Mouse (Mus musculus): ENCODE data around the gene Zfp473. TPM values are rescaled to one million over a fixed set of nuclear protein-coding genes. Genes with fewer than 3 reads are reported as not detected.
"Not testable (repeated sequence)": the region's sequence is repeated elsewhere in the genome, so short reads cannot be mapped to it uniquely, and the experiment has no call there.

The Zfp473 gene
- 3.6 and 4.0 TPM in 2 replicates for polyA plus RNA-seq (2016; fragmentation: Nextera tagmentation; extraction: Ambion mirVana)

DNA sequence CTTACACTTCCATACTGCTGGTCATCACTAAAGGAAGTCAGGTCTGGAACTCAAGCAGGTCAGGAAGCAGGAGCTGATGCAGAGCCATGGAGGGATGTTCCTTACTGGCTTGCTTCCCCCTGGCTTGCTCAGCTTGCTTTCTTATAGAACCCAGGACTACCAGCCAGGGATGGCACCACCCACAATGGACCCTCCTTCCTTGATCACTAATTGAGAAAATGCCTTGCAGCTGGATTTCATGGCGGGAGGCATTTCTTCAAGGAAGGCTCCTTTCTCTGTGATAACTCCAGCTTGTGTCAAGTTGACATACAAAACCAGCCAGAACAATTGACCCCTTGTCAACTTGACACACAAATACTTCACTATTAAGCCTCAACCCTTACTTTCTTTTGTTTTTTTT, at the start of gene Zfp473:
TSS of gene Zfp473 (minus strand) at position 101 of the 400 bp plus-strand sequence.
- WGBS = 86% methylated on average over 1 of the region's 1 CpGs
- Histone ChIP-seq H3K36me3 (peaks cover 42% of the 10 kb centered on the region), H3K4me1 (replicated peaks) (peaks cover 19% of the 10 kb centered on the region)
- H3K27me3 ChIP-seq (ENCODE audit: insufficient read depth, poor library complexity, severe bottlenecking); H3K9me3 ChIP-seq; H3K27ac ChIP-seq; DNase-seq (ENCODE audit: low spot score); H3K4me3 ChIP-seq: not testable (repeated sequence)

- 89% methylated on average over 6 of the region's 6 CpGs for WGBS
- no peak for DNase-seq (ENCODE audit: low spot score)
- Histone ChIP-seq H3K27me3 (ENCODE audit: insufficient read depth, poor library complexity, severe bottlenecking) (no peaks in the 10 kb centered on the region), H3K4me1 (replicated peaks) (0 out of 2 replicates have a peak, but pooled peaks cover 4% of the 10 kb centered on the region), H3K36me3 (no peaks in the 10 kb centered on the region), H3K4me3 (no peak overlapping the region), H3K27ac (no peak overlapping the region), H3K9me3 (peaks cover 12% of the 10 kb centered on the region)
Observed at GRCm38 (mm10) chr7:44792781-44793180, 41.9 kb upstream of the Zfp473 start.

- no peak for DNase-seq (ENCODE audit: low spot score)
- Histone ChIP-seq H3K4me3 (no peak overlapping the region), H3K27me3 (ENCODE audit: insufficient read depth, poor library complexity, severe bottlenecking) (no peaks in the 10 kb centered on the region), H3K9me3 (peaks cover 8% of the 10 kb centered on the region; the same call in 1 of the 2 replicates), H3K4me1 (replicated peaks) (0 out of 2 replicates have a peak, but pooled peaks cover 4% of the 10 kb centered on the region), H3K36me3 (no peaks in the 10 kb centered on the region), H3K27ac (no peak overlapping the region)
- 67% methylated on average over 4 of the region's 4 CpGs for WGBS
Observed at GRCm38 (mm10) chr7:44790066-44790465, 39.2 kb upstream of the Zfp473 start.

- 78% methylated on average over 3 of the region's 3 CpGs for WGBS
- Histone ChIP-seq H3K27me3 (ENCODE audit: insufficient read depth, poor library complexity, severe bottlenecking) (no peaks in the 10 kb centered on the region), H3K4me1 (replicated peaks) (0 out of 2 replicates have a peak, but pooled peaks cover 4% of the 10 kb centered on the region), H3K36me3 (no peaks in the 10 kb centered on the region), H3K27ac (no peak overlapping the region), H3K4me3 (no peak overlapping the region), H3K9me3 (0 out of 2 replicates have a peak, but pooled peaks cover 3% of the 10 kb centered on the region)
- no peak for DNase-seq (ENCODE audit: low spot score)
Observed at GRCm38 (mm10) chr7:44789531-44789930, 38.7 kb upstream of the Zfp473 start.

DNA sequence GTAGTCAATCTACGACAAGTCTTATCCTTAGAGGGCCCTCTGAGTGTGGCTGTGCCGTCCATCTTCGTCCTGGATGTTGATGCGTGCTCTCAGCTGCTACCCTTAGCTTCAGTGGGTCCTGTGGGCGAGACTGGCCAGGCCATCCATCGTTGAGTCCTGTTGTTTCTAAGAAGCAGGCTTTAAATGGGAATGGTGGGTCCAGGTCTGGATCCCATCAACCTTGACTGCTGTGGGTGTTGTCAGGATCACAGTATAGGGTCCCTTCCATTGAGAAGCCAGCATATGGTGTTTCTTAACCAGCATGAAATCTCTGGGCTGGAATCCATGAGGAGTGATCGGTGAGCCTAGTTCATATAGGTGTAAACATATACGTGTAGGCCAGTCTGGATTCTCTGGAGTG, 29.3 kb upstream of the Zfp473 start:
- WGBS = 85% methylated on average over 8 of the region's 8 CpGs
- Histone ChIP-seq H3K27ac (no peak overlapping the region), H3K4me3 (no peak overlapping the region), H3K27me3 (ENCODE audit: insufficient read depth, poor library complexity, severe bottlenecking) (no peaks in the 10 kb centered on the region), H3K9me3 (no peaks in the 10 kb centered on the region), H3K4me1 (replicated peaks) (no peaks in the 10 kb centered on the region), H3K36me3 (peaks cover 37% of the 10 kb centered on the region)
- no peak for DNase-seq (ENCODE audit: low spot score)

- Histone ChIP-seq H3K36me3 (peaks cover 66% of the 10 kb centered on the region), H3K4me3 (no peak overlapping the region), H3K27ac (no peak overlapping the region), H3K4me1 (replicated peaks) (no peaks in the 10 kb centered on the region), H3K27me3 (ENCODE audit: insufficient read depth, poor library complexity, severe bottlenecking) (no peaks in the 10 kb centered on the region), H3K9me3 (no peaks in the 10 kb centered on the region)
- DNase-seq (ENCODE audit: low spot score) = no peak
- WGBS = 86% methylated on average over 9 of the region's 9 CpGs
Observed at GRCm38 (mm10) chr7:44776849-44777498, 26.1 kb upstream of the Zfp473 start.

DNA sequence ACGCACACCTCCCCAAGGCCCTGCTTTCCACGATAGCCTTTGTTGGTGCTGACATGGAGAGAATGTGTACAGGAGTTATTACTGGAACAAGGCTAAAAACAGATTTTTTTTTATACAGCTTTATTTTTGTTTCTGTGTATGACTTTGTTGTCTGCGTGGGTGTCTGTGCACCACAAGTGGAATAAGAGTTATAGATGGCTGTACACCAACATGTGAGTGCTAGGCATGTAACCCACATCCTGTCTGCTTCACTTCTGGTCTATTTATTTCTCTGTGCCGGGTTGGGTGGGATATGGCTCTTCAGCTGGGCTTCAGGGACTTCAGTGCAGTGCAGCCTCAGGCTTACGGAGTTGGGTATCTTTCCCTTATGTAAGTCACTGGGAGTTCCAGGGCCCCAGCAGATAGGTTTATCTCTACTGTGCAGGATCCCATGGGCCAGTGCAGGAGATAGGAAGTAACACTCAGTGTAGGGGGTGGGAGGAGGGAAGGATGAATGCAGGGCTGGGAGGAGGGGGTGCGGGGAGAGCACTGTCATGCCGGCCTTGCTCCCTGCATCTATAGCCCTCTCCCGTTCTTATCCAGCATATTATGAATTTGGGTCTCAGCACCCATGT, 21.8 kb upstream of the Zfp473 start:
- no peaks in the 10 kb centered on the region for H3K27me3 ChIP-seq (ENCODE audit: insufficient read depth, poor library complexity, severe bottlenecking)
- no peaks in the 10 kb centered on the region for H3K4me1 ChIP-seq (replicated peaks)
- H3K9me3 ChIP-seq = no peaks in the 10 kb centered on the region
- H3K36me3 ChIP-seq = peaks cover 92% of the 10 kb centered on the region
- no peak for DNase-seq (ENCODE audit: low spot score)
- H3K4me3 ChIP-seq = no peak overlapping the region
- no peak overlapping the region for H3K27ac ChIP-seq
- WGBS = 88% methylated on average over 8 of the region's 8 CpGs

- Histone ChIP-seq H3K4me3 (no peak overlapping the region), H3K27me3 (ENCODE audit: insufficient read depth, poor library complexity, severe bottlenecking) (no peaks in the 10 kb centered on the region), H3K9me3 (no peaks in the 10 kb centered on the region), H3K36me3 (peaks cover 94% of the 10 kb centered on the region), H3K27ac (no peak overlapping the region), H3K4me1 (replicated peaks) (no peaks in the 10 kb centered on the region)
- DNase-seq (ENCODE audit: low spot score) = peak; percentile 71
- WGBS = 16% methylated on average over 6 of the region's 6 CpGs
Observed at GRCm38 (mm10) chr7:44770046-44770578, 19.3 kb upstream of the Zfp473 start.

DNA sequence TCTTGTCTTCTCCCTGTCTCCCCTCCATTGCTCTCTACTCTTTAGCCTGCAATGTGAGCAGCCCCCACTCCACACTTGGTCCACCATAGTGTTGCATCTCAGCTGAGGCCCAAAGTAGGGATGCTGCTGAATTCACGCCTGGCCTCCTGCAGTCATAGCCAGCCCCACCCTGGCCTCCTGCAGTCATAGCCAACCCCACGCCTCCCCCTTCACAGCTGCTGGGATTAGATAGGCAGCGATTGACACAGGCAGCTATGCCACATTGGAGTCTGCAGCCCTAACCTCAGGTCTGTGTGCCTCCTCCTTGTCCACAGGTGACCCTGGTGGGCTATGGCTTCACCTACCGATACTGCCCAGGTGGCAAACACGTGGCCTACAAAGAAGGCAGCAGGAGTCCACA, 17.3 kb upstream of the Zfp473 start:
- 87% methylated on average over 5 of the region's 5 CpGs for WGBS
- Histone ChIP-seq H3K4me1 (replicated peaks) (no peaks in the 10 kb centered on the region), H3K27me3 (ENCODE audit: insufficient read depth, poor library complexity, severe bottlenecking) (no peaks in the 10 kb centered on the region), H3K36me3 (peaks cover 94% of the 10 kb centered on the region), H3K9me3 (no peaks in the 10 kb centered on the region), H3K27ac (no peak overlapping the region), H3K4me3 (no peak overlapping the region)
- no peak for DNase-seq (ENCODE audit: low spot score)

DNA sequence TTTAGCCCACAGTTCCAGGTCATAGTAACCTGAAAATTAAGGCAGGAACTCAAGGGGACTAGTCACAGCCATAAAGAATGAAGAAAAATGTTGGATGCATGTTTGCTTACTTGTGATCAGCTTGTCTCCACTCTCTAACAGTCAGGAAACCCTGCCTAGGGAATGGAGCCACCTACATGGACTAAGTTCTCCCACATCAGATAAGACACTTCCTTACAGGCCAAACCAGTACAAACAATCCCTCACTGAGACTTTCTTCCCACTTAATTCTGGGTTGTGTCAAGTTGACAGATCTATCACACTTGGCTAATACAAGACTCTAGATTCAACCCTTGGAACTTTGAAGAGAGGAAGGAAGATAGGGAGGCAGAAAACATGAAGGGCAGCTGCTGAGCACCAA, 9.5 kb upstream of the Zfp473 start:
- peaks cover 93% of the 10 kb centered on the region for H3K36me3 ChIP-seq
- H3K4me3 ChIP-seq = no peak overlapping the region
- DNase-seq (ENCODE audit: low spot score) = no peak
- H3K9me3 ChIP-seq = no peaks in the 10 kb centered on the region
- H3K27me3 ChIP-seq (ENCODE audit: insufficient read depth, poor library complexity, severe bottlenecking) = no peaks in the 10 kb centered on the region
- H3K27ac ChIP-seq = no peak overlapping the region
- H3K4me1 ChIP-seq (replicated peaks) = no peaks in the 10 kb centered on the region

GRCm38 (mm10) chr7:44757164-44757563, 6.3 kb upstream of the Zfp473 start:
- H3K4me1 ChIP-seq (replicated peaks) = no peaks in the 10 kb centered on the region
- peaks cover 97% of the 10 kb centered on the region for H3K36me3 ChIP-seq
- no peaks in the 10 kb centered on the region for H3K27me3 ChIP-seq (ENCODE audit: insufficient read depth, poor library complexity, severe bottlenecking)
- H3K27ac ChIP-seq = no peak overlapping the region
- H3K9me3 ChIP-seq = no peaks in the 10 kb centered on the region
- 88% methylated on average over 2 of the region's 2 CpGs for WGBS
- no peak overlapping the region for H3K4me3 ChIP-seq
- DNase-seq (ENCODE audit: low spot score) = no peak

DNA sequence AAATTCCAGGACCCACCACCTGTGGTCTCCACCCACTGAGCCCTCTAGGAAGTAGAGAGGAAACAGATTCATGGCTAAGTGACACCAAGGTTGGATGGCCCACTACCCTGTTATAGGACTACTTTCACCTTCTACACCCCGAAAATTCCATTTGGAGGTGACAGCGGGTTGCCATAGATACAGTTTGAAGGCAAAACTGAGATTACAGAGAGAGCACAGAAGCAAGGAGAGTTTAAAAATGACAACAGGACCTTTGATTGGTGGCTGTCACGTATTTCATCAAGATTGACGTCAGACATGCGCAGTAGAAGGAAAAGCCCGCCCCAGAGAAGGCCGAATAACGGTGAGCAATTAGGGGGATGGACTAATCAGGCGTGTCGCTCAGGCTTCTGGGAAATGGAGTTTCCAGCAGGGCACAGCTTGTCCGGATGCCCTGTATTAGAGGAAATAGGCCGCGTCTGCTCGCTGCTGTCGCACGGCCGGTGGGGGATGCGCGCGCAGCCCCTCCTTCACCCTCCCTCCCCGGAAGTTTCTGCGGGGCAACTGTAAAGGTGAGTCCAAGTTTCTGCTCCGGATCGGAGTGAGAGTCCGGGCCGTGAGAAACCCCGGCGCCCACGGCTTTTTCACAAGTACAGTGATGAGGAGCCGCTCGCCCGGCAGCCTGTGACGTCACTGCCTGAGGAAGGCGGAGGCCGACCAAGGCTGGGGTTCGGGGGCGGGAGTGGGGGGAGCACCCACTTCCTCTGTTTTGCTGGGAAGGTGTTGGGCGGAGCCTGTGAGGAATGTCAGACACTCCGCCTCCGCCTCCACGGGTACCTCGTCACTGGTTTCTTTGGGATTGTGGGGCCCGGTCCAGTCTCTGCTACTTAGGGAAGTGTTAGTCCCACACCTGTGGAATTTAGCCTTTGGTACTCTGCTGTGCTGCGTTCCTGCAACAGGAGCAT, 2.5 kb downstream of the Zfp473 start, which contains the start of gene Vrk3:
TSS of gene Vrk3 (plus strand) at position 313 of the 944 bp plus-strand sequence.
- Histone ChIP-seq H3K27ac (peak within 1 kb of the TSS; percentile 91), H3K36me3 (peaks cover 16% of the 10 kb centered on the region), H3K4me1 (replicated peaks) (peaks cover 36% of the 10 kb centered on the region), H3K27me3 (ENCODE audit: insufficient read depth, poor library complexity, severe bottlenecking) (no peaks in the 10 kb centered on the region), H3K9me3 (no peaks in the 10 kb centered on the region), H3K4me3 (peak within 1 kb of the TSS; percentile 75)
- peak; percentile 95 for DNase-seq (ENCODE audit: low spot score)
- WGBS = under 1% methylated on average over 44 of the region's 44 CpGs

Data from hindbrain, embryonic 10.5 days (tissue).